Mouse (Mus musculus) macrophage (primary cell): ENCODE measurements around the gene Tuba8. TPM values are rescaled to one million over a fixed set of nuclear protein-coding genes. Genes with fewer than 3 reads are reported as not detected.

ENCODE experiments used
- H3K27ac ChIP-seq: fragments of 350-480 bp; formaldehyde crosslinking; 2 replicates; pipeline ENCODE4 v1.9.0; 2021
- H3K36me3 ChIP-seq: fragments of 350-480 bp; formaldehyde crosslinking; 2 replicates; pipeline ENCODE4 v1.9.0; 2021; ENCODE audit errors: inconsistent target
- H3K4me3 ChIP-seq: fragments of 350-480 bp; formaldehyde crosslinking; 2 replicates; pipeline ENCODE4 v1.9.0; 2021; ENCODE audit errors: inconsistent target
- H3K79me2 ChIP-seq: fragments of 350-480 bp; formaldehyde crosslinking; 2 replicates; pipeline ENCODE4 v1.9.0; 2021; ENCODE audit errors: inconsistent target
- WGBS: methylation state at CpG from one replicate; pipeline ENCODE4 v1.1.7; 2026; ENCODE audit warnings: inconsistent platforms; ENCODE audit not compliant: missing documents; 5-methylcytosine and 5-hydroxymethylcytosine counted together
- polyA plus RNA-seq: library from polyadenylated mRNA; stranded (reverse); fragments of 250-400 nt; gene quantifications from 3 replicates; pipeline ENCODE4 v1.2.4, GENCODE M21; 2018; ENCODE audit warnings: inconsistent platforms

The Tuba8 gene
- polyA plus RNA-seq, 1 experiment from 2014 or later: 0.07 TPM

GRCm38 (mm10) chr6:121184198-121185140 lies 26.0 kb upstream of the Tuba8 start:
- Histone ChIP-seq H3K27ac (no peak overlapping the region), H3K36me3 (peaks cover 4% of the 10 kb centered on the region; the same call in 1 of the 2 replicates), H3K4me3 (peak overlapping the region; percentile 73), H3K79me2 (no peaks in the 10 kb centered on the region)
- WGBS: 2% methylated on average over 35 of the region's 35 CpGs

GRCm38 (mm10) chr6:121185232-121185631 lies 25.3 kb upstream of the Tuba8 start:
- Histone ChIP-seq H3K79me2 (no peaks in the 10 kb centered on the region), H3K4me3 (no peak overlapping the region), H3K27ac (no peak overlapping the region), H3K36me3 (peaks cover 4% of the 10 kb centered on the region; the same call in 1 of the 2 replicates)
- WGBS: 89% methylated on average over 8 of the region's 8 CpGs

GRCm38 (mm10) chr6:121191261-121192009 lies 19.1 kb upstream of the Tuba8 start:
- no peak overlapping the region for H3K27ac ChIP-seq
- WGBS: 27% methylated on average over 11 of the region's 11 CpGs
- H3K79me2 ChIP-seq: no peaks in the 10 kb centered on the region
- no peak overlapping the region for H3K4me3 ChIP-seq
- H3K36me3 ChIP-seq: peaks cover 4% of the 10 kb centered on the region; the same call in 1 of the 2 replicates

- Histone ChIP-seq H3K36me3 (no peaks in the 10 kb centered on the region), H3K4me3 (no peak overlapping the region), H3K27ac (no peak overlapping the region), H3K79me2 (no peaks in the 10 kb centered on the region)
- WGBS: 97% methylated on average over 13 of the region's 13 CpGs
These were observed 16.2 kb upstream of the Tuba8 start for GRCm38 (mm10) chr6:121194061-121194955.

GRCm38 (mm10) chr6:121194956-121195731 lies 15.4 kb upstream of the Tuba8 start:
- no peak overlapping the region for H3K27ac ChIP-seq
- 96% methylated on average over 14 of the region's 14 CpGs for WGBS
- H3K36me3 ChIP-seq: no peaks in the 10 kb centered on the region
- H3K79me2 ChIP-seq: no peaks in the 10 kb centered on the region
- no peak overlapping the region for H3K4me3 ChIP-seq

GRCm38 (mm10) chr6:121197807-121198365 lies 12.6 kb upstream of the Tuba8 start:
- Histone ChIP-seq H3K36me3 (no peaks in the 10 kb centered on the region), H3K79me2 (no peaks in the 10 kb centered on the region), H3K4me3 (no peak overlapping the region), H3K27ac (no peak overlapping the region)
- WGBS: 97% methylated on average over 9 of the region's 9 CpGs

GRCm38 (mm10) chr6:121200458-121200857 lies 10.0 kb upstream of the Tuba8 start:
- Histone ChIP-seq H3K36me3 (no peaks in the 10 kb centered on the region), H3K79me2 (no peaks in the 10 kb centered on the region), H3K4me3 (no peak overlapping the region), H3K27ac (no peak overlapping the region)
- WGBS: 63% methylated on average over 1 of the region's 4 CpGs

- Histone ChIP-seq H3K27ac (no peak overlapping the region), H3K36me3 (no peaks in the 10 kb centered on the region), H3K79me2 (no peaks in the 10 kb centered on the region), H3K4me3 (no peak overlapping the region)
- 98% methylated on average over 5 of the region's 5 CpGs for WGBS
These were observed 8.5 kb upstream of the Tuba8 start for GRCm38 (mm10) chr6:121202026-121202425.

GRCm38 (mm10) chr6:121206481-121206880 lies 4.0 kb upstream of the Tuba8 start:
- Histone ChIP-seq H3K27ac (no peak overlapping the region), H3K4me3 (no peak overlapping the region), H3K79me2 (no peaks in the 10 kb centered on the region), H3K36me3 (no peaks in the 10 kb centered on the region)
- 93% methylated on average over 5 of the region's 5 CpGs for WGBS

GRCm38 (mm10) chr6:121209584-121209983 lies 912 bp upstream of the Tuba8 start:
- no peak overlapping the region for H3K4me3 ChIP-seq
- WGBS: 91% methylated on average over 2 of the region's 2 CpGs
- H3K27ac ChIP-seq: no peak overlapping the region
- no peaks in the 10 kb centered on the region for H3K36me3 ChIP-seq
- no peaks in the 10 kb centered on the region for H3K79me2 ChIP-seq

- H3K79me2 ChIP-seq: no peaks in the 10 kb centered on the region
- no peaks in the 10 kb centered on the region for H3K36me3 ChIP-seq
- H3K27ac ChIP-seq: no peak overlapping the region
- H3K4me3 ChIP-seq: no peak overlapping the region
- WGBS: 0% methylated on average over 12 of the region's 12 CpGs
These were observed 412 bp downstream of the Tuba8 start for GRCm38 (mm10) chr6:121210926-121211289.

GRCm38 (mm10) chr6:121211743-121212142 lies 1.2 kb downstream of the Tuba8 start:
- Histone ChIP-seq H3K27ac (no peak overlapping the region), H3K36me3 (no peaks in the 10 kb centered on the region), H3K4me3 (no peak overlapping the region), H3K79me2 (no peaks in the 10 kb centered on the region)
- WGBS: 46% methylated on average over 3 of the region's 5 CpGs

GRCm38 (mm10) chr6:121212988-121213387 lies 2.5 kb downstream of the Tuba8 start:
- Histone ChIP-seq H3K36me3 (no peaks in the 10 kb centered on the region), H3K79me2 (no peaks in the 10 kb centered on the region), H3K4me3 (no peak overlapping the region), H3K27ac (no peak overlapping the region)
- 98% methylated on average over 4 of the region's 4 CpGs for WGBS
